Mouse (Mus musculus): Measurements from ENCODE around the gene Ccdc187.

- TF ChIP-seq CTCF (IDR thresholded peaks at IDR 0.05; ENCODE audit: insufficient read depth, low read depth, low read length) (no peak), POLR2A (IDR thresholded peaks at IDR 0.05; ENCODE audit: insufficient read depth, low read depth, low read length) (no peak)
These were observed 22.4 kb upstream of the Ccdc187 start for GRCm38 (mm10) chr2:26316576-26317246.

All from olfactory bulb, adult 2 months (tissue).